In the genomic region with DNA sequence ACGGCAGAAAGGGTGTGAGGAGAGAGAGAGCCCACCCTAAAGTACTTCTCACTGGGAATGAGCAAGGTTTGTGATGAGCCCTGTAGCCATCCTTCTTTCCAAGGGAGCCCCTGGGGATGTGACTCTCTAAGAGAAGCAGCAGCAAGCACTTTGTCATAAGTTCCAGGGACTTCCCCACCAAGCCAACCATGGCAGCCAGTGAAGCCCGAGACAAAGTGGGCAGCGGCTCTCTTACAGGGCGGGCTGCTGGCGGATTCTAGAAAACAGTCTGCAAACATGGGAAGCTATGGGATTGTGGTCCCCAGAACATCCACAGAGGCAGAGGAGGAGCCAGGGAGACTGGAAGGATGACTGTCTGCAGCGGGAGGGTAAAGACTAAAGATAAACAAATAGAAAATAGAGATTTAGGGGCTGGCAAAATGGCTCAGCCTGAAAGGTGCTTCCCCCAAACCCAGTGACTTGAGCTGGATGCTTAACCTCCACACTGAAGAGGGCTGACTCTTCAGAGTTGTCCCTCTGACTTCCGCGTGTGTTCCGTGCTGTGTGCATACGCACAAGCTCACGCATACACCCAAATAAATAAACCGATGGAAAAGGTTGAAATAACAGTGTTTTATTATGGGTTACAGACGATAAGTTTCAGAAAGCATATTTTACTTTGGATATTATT, we compare ENCODE assay signal across 10 mouse cellular contexts.
DNase-seq lines count a peak whose midpoint lies in the region; ATAC-seq lines count a peak whose summit lies in the region.
"Had no signal": no experiment of that assay in that cellular context is flagged by ENCODE, and none has a peak within 500 bp of the region (broad histone marks: within the 10 kb centered on the region; RNA-seq: fewer than 3 reads in every experiment).

No protein-coding gene starts in this region.

- H3K9me3 ChIP-seq in heart, embryonic 11.5 days (replicated peaks; ENCODE audit: control insufficient read depth, low read length): no peaks in the 10 kb centered on the region
- no peaks in the 10 kb centered on the region for H3K9me3 ChIP-seq in forebrain, embryonic 12.5 days
- H3K9me3 ChIP-seq in limb, embryonic 15.5 days: no peaks in the 10 kb centered on the region
- H3K9me3 ChIP-seq in liver, embryonic 12.5 days (replicated peaks): no peaks in the 10 kb centered on the region

- H3K9ac ChIP-seq in heart, embryonic 11.5 days (ENCODE audit: low read depth, low read length): 0 out of 2 replicates have a peak overlapping the region, but pooled peaks have one; percentile 43
- no peak overlapping the region for H3K9ac ChIP-seq in forebrain, embryonic 12.5 days
- no peak overlapping the region for H3K9ac ChIP-seq in limb, embryonic 15.5 days
- H3K9ac ChIP-seq in liver, embryonic 12.5 days: no peak overlapping the region

- H3K27me3 ChIP-seq in heart, embryonic 11.5 days (ENCODE audit: control insufficient read depth, insufficient read depth, low read length): no peaks in the 10 kb centered on the region
- H3K27me3 ChIP-seq in forebrain, embryonic 12.5 days: no peaks in the 10 kb centered on the region
- no peaks in the 10 kb centered on the region for H3K27me3 ChIP-seq in limb, embryonic 15.5 days
- H3K27me3 ChIP-seq in liver, embryonic 12.5 days (replicated peaks): peaks cover 30% of the 10 kb centered on the region

- 0 out of 2 replicates have a peak overlapping the region, but pooled peaks have one; percentile 7 for H3K4me2 ChIP-seq in heart, embryonic 11.5 days
- H3K4me2 ChIP-seq in forebrain, embryonic 12.5 days: peak overlapping the region; percentile 72; the same call in 1 of the 2 replicates
- H3K4me2 ChIP-seq in limb, embryonic 15.5 days: no peak overlapping the region
- no peak overlapping the region for H3K4me2 ChIP-seq in liver, embryonic 12.5 days

- no peak overlapping the region for H3K4me3 ChIP-seq in heart, embryonic 11.5 days (ENCODE audit: low read depth, low read length)
- H3K4me3 ChIP-seq in forebrain, embryonic 12.5 days (replicated peaks): no peak overlapping the region
- H3K4me3 ChIP-seq in limb, embryonic 15.5 days: no peak overlapping the region
- no peak overlapping the region for H3K4me3 ChIP-seq in liver, embryonic 12.5 days

- peaks cover 57% of the 10 kb centered on the region for H3K4me1 ChIP-seq in heart, embryonic 11.5 days (ENCODE audit: control insufficient read depth, insufficient read depth, low read length)
- H3K4me1 ChIP-seq in forebrain, embryonic 12.5 days: peaks cover 58% of the 10 kb centered on the region
- H3K4me1 ChIP-seq in limb, embryonic 15.5 days: peaks cover 54% of the 10 kb centered on the region
- peaks cover 44% of the 10 kb centered on the region for H3K4me1 ChIP-seq in liver, embryonic 12.5 days

- no peak for ATAC-seq in heart, embryonic 11.5 days (replicated peaks; ENCODE audit: insufficient number of reproducible peaks, low FRiP score, low TSS enrichment)
- no peak for ATAC-seq in forebrain, embryonic 12.5 days (ENCODE audit: low FRiP score)
- no peak for ATAC-seq in limb, embryonic 15.5 days (ENCODE audit: insufficient number of reproducible peaks, low FRiP score, low TSS enrichment, low read depth)
- no peak for ATAC-seq in granulocyte monocyte progenitor cell, adult 5-6 weeks (replicated peaks; ENCODE audit: poor library complexity, severe bottlenecking)
- no peak for ATAC-seq in liver, embryonic 12.5 days

- intact Hi-C loops in heart, postnatal 10 days (cut with DNase I): no loop called here

- 70% methylated on average over 13 of the region's 13 CpGs for WGBS in heart, embryonic 11.5 days (ENCODE audit: insufficient replicate concordance)
- WGBS in forebrain, embryonic 12.5 days: 82% methylated on average over 13 of the region's 13 CpGs
- WGBS in limb, embryonic 15.5 days: 76% methylated on average over 13 of the region's 13 CpGs
- whole genome bisulfite sequencing in liver, embryonic 12.5 days (ENCODE audit: insufficient replicate concordance): 71% methylated on average over 13 of the region's 13 CpGs

- peaks cover 3% of the 10 kb centered on the region; the same call in 1 of the 2 replicates for H3K36me3 ChIP-seq in heart, embryonic 11.5 days (ENCODE audit: control insufficient read depth, insufficient read depth, low read length)
- peaks cover 4% of the 10 kb centered on the region; the same call in 1 of the 2 replicates for H3K36me3 ChIP-seq in forebrain, embryonic 12.5 days (replicated peaks)
- peaks cover 4% of the 10 kb centered on the region; the same call in 1 of the 2 replicates for H3K36me3 ChIP-seq in limb, embryonic 15.5 days
- no peaks in the 10 kb centered on the region for H3K36me3 ChIP-seq in liver, embryonic 12.5 days

- no peak for DNase-seq in heart, postnatal 10 days
- DNase-seq in A20 (ENCODE audit: low read depth, low spot score): peak; percentile 52
- DNase-seq in frontal cortex, postnatal 25 days (ENCODE audit: low spot score in 2 of 2): no peak
- DNase-seq: kidney, adult 2 months had no signal

- peak overlapping the region; percentile 15; the same call in 1 of the 2 replicates for H3K27ac ChIP-seq in heart, embryonic 11.5 days (ENCODE audit: low read depth, low read length)
- H3K27ac ChIP-seq in forebrain, embryonic 12.5 days: peak overlapping the region; percentile 46; the same call in 1 of the 2 replicates
- H3K27ac ChIP-seq in limb, embryonic 15.5 days: peak overlapping the region; percentile 17; the same call in 1 of the 2 replicates
- H3K27ac ChIP-seq in liver, embryonic 12.5 days: no peak overlapping the region
- H3K27ac ChIP-seq: left cerebral cortex, adult 2 months had no signal

Comparison
In these comparisons a context has a peak if more than half of its experiments do, and no peak if none do; other contexts are left out.
1. H3K4me2 ChIP-seq: peak in heart, embryonic 11.5 days (single experiment) and forebrain, embryonic 12.5 days (single experiment); none in limb, embryonic 15.5 days (single experiment) and liver, embryonic 12.5 days (single experiment).